Mouse (Mus musculus): ENCODE results near the gene Pkn3. TPM values are rescaled to one million over a fixed set of nuclear protein-coding genes. Genes with fewer than 3 reads are reported as not detected.
A peak's percentile ranks its signal among the peaks of the same experiment; 100 is the strongest.

Pkn3 gene
- total RNA-seq, 2 experiments from 2014 or later, result 11.4 to 12.4 TPM

- peak in 1 of 2 experiments; percentile 46 for DNase-seq (ENCODE audit: low spot score in 2 of 2)
Measured at GRCm38 (mm10) chr2:30062249-30063093, 15.0 kb upstream of the Pkn3 start.

GRCm38 (mm10) chr2:30063235-30063634, 14.2 kb upstream of the Pkn3 start:
- no peak for DNase-seq (ENCODE audit: low spot score in 2 of 2)

- DNase-seq (ENCODE audit: low spot score in 2 of 2), result no peak
Measured at GRCm38 (mm10) chr2:30063791-30064190, 13.7 kb upstream of the Pkn3 start.

- DNase-seq (ENCODE audit: low spot score in 2 of 2), result no peak
Measured at GRCm38 (mm10) chr2:30064298-30064697, 13.2 kb upstream of the Pkn3 start.

GRCm38 (mm10) chr2:30066046-30066901, 11.2 kb upstream of the Pkn3 start:
- peak; percentile 91 to 92 for DNase-seq (ENCODE audit: low spot score in 2 of 2)

GRCm38 (mm10) chr2:30067031-30067888, 10.2 kb upstream of the Pkn3 start:
- no peak for DNase-seq (ENCODE audit: low spot score in 2 of 2)

GRCm38 (mm10) chr2:30067962-30068361, 9.5 kb upstream of the Pkn3 start:
- DNase-seq (ENCODE audit: low spot score in 2 of 2), result no peak

- no peak for DNase-seq (ENCODE audit: low spot score in 2 of 2)
Measured at GRCm38 (mm10) chr2:30072875-30073274, 4.6 kb upstream of the Pkn3 start.

GRCm38 (mm10) chr2:30073285-30073684, 4.2 kb upstream of the Pkn3 start:
- no peak for DNase-seq (ENCODE audit: low spot score in 2 of 2)

GRCm38 (mm10) chr2:30075625-30076024, 1.9 kb upstream of the Pkn3 start:
- DNase-seq (ENCODE audit: low spot score in 2 of 2), result no peak

- DNase-seq (ENCODE audit: low spot score in 2 of 2), result no peak
Measured at GRCm38 (mm10) chr2:30076439-30076838, 1.0 kb upstream of the Pkn3 start.

- no peak for DNase-seq (ENCODE audit: low spot score in 2 of 2)
Measured at GRCm38 (mm10) chr2:30076959-30077358, 525 bp upstream of the Pkn3 start.

- no peak for DNase-seq (ENCODE audit: low spot score in 2 of 2)
Measured at GRCm38 (mm10) chr2:30078349-30078712, 847 bp downstream of the Pkn3 start.

GRCm38 (mm10) chr2:30078760-30079159, 1.3 kb downstream of the Pkn3 start:
- no peak for DNase-seq (ENCODE audit: low spot score in 2 of 2)

- DNase-seq (ENCODE audit: low spot score in 2 of 2), result no peak
Measured at GRCm38 (mm10) chr2:30080181-30080800, 2.8 kb downstream of the Pkn3 start.

- DNase-seq (ENCODE audit: low spot score in 2 of 2), result no peak
Measured at GRCm38 (mm10) chr2:30084113-30084512, 6.6 kb downstream of the Pkn3 start.

GRCm38 (mm10) chr2:30084632-30085031, 7.1 kb downstream of the Pkn3 start:
- DNase-seq (ENCODE audit: low spot score in 2 of 2), result no peak

- no peak for DNase-seq (ENCODE audit: low spot score in 2 of 2)
Measured at GRCm38 (mm10) chr2:30087310-30087709, 9.8 kb downstream of the Pkn3 start.

GRCm38 (mm10) chr2:30091521-30091920, 14.0 kb downstream of the Pkn3 start:
- DNase-seq (ENCODE audit: low spot score in 2 of 2), result no peak

- DNase-seq (ENCODE audit: low spot score in 2 of 2), result no peak
Measured at GRCm38 (mm10) chr2:30092280-30092918, 14.9 kb downstream of the Pkn3 start.
